Mouse (Mus musculus) NIH3T3 (cell line): ENCODE results near the gene Pnlip.

ENCODE experiments used
- DNase-seq: peaks from one replicate; pipeline ENCODE4 v3.0.0-alpha.2; 2012; ENCODE audit warnings: low read depth

The Pnlip gene

GRCm38 (mm10) chr19:58726551-58726950, 74.3 kb downstream of the Pnlip start:
- DNase-seq = no peak

- no peak for DNase-seq
Measured at GRCm38 (mm10) chr19:58727756-58728155, 75.5 kb downstream of the Pnlip start.

DNA sequence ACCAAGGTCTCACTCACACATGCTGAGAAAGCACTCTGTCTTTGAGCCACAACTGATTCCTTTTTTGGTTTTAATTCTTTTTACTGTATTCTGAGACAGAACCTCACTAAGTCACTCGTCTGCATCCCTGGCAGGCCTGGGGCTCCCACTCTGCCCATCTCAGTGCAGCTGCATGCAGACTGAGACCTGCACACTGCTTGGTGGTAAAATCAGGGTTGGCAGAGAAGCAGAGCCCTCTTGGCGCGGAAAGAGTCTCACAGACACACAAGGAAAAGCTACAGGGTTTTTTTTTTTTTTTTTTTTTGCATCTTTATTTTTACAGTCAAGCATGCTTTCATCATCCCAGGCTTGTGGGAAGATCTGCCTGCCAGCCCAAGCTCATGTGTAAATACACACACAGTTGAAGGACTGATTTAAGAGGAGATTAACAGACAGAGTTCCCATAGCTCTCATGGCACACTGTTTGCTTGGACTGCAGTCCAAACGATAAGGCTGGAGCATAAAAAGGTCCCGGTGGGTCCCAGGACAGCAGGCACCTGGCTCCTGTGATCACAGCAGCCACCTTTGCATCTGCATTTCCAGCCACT, 76.2 kb downstream of the Pnlip start, which contains the start of gene Pnliprp1:
Gene Pnliprp1 (plus strand): TSS at position 443 of the 587 bp plus-strand sequence.
- no peak for DNase-seq
